Mouse (Mus musculus): ENCODE results near the gene Cdan1.
"Not testable (repeated sequence)": the region's sequence is repeated elsewhere in the genome, so short reads cannot be mapped to it uniquely, and the experiment has no call there.

DNA sequence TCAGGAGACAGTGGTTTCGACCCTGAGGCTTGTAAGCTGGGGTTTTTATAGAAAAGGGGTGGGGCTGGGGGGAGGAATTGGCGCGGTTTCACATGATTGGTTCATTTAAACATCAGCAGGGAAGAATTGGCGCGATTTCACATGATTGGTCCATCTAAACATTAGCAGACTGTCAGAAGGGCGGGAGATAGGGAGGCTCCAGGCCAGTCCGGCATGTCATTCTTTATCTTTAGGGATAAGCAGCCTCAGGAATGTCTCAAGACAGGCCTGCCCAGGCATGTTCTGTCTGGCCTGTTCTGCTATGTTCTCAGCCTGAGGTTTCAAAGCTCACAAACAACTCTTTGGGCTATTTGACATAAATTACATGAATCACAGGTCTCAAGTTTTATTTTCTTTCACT is 168.8 kb downstream of the Cdan1 start:
- not testable (repeated sequence) for TF ChIP-seq CTCF (conservative IDR thresholded peaks at IDR 0.05 in 1 of 2, IDR thresholded peaks at IDR 0.05 in 1 of 2; ENCODE audit: low read depth in 2 of 2, low read length in 2 of 2); KAT2A (IDR thresholded peaks at IDR 0.05; ENCODE audit: insufficient replicate concordance, low read length); ZNF384 (IDR thresholded peaks at IDR 0.05; ENCODE audit: low read depth, low read length); BHLHE40 (IDR thresholded peaks at IDR 0.05; ENCODE audit: low read depth, low read length); MAFK (IDR thresholded peaks at IDR 0.05; ENCODE audit: insufficient replicate concordance, low read length); TCF12 (IDR thresholded peaks at IDR 0.05; ENCODE audit: low read depth, low read length); PAX5 (IDR thresholded peaks at IDR 0.05; ENCODE audit: low read length); ZC3H11A (IDR thresholded peaks at IDR 0.05; ENCODE audit: low read depth, low read length)
